Mouse (Mus musculus) monocyte, adult 2 months (primary cell): ENCODE data around the gene Btbd35f18.
"Not testable (repeated sequence)": the region's sequence is repeated elsewhere in the genome, so short reads cannot be mapped to it uniquely, and the experiment has no call there.

ENCODE experiments used
- DNase-seq, 2 experiments: peaks; one replicate each; pipeline ENCODE4 v3.0.0; 2022; ENCODE audit warnings: low spot score in 2 of 2, low read depth in 1 of 2

Btbd35f18 gene

GRCm38 (mm10) chrX:3699933-3700332 is at the start of gene Btbd35f18:
TSS of gene Btbd35f18 (plus strand) at chrX:3700233.
- not testable (repeated sequence) for DNase-seq
